Mouse (Mus musculus) hindbrain, embryonic 14.5 days (tissue): ENCODE results near the gene Rabac1. TPM values are rescaled to one million over a fixed set of nuclear protein-coding genes. Genes with fewer than 3 reads are reported as not detected.

Source experiments
- microRNA-seq: library from miRNA; unstranded; fragments of <30 nt; microRNA quantifications from one replicate; pipeline ENCODE4, GENCODE M21; 2016
- polyA plus RNA-seq: library from polyadenylated mRNA; unstranded; fragments of >200 nt; fragmentation: Nextera tagmentation; extraction: Ambion mirVana; gene quantifications from 2 replicates; pipeline ENCODE4 v1.2.1, GENCODE M21; 2014

Gene Rabac1
- polyA plus RNA-seq, 1 experiment from 2014 or later = 331 TPM

Small RNA genes lying within 50 kb of the gene (microRNA-seq; reads per million reads assigned to microRNA genes)
- gene Mir7046 = 0.48 reads per million
- gene Mir7047 = 2.9 reads per million, percentile 11 among the genes with 10 or more reads in this experiment

Other genes with a start within 250 kb of the Rabac1 start
- gene Gm4763, start 245.8 kb downstream of the Rabac1 start, polyA plus RNA-seq = not detected in 2 replicates
- gene Cd177, start 212.4 kb downstream of the Rabac1 start, polyA plus RNA-seq = 0.11 and 0.35 TPM in 2 replicates
- 0.41 TPM in 1 of 2 replicates, not detected in the other for gene Ceacam10, start 195.5 kb downstream of the Rabac1 start, polyA plus RNA-seq
- gene Gm9844, start 110.5 kb downstream of the Rabac1 start, polyA plus RNA-seq = 36.2 and 37.5 TPM in 2 replicates
- gene Lypd4, start 102.8 kb downstream of the Rabac1 start, polyA plus RNA-seq = 0.27 TPM in 1 of 2 replicates, not detected in the other
- gene Dmrtc2, start 102.7 kb downstream of the Rabac1 start, polyA plus RNA-seq = 0.16 and 0.17 TPM in 2 replicates
- 1,197 and 1,586 TPM in 2 replicates for gene Rps19, start 88.4 kb downstream of the Rabac1 start, polyA plus RNA-seq
- gene Cd79a, start 75.4 kb downstream of the Rabac1 start, polyA plus RNA-seq = 0.13 and 0.33 TPM in 2 replicates
- 58.4 and 58.6 TPM in 2 replicates for gene Arhgef1, start 69.8 kb downstream of the Rabac1 start, polyA plus RNA-seq
- gene Gm4881, start 28.3 kb downstream of the Rabac1 start, polyA plus RNA-seq = 5.9 and 6.6 TPM in 2 replicates
- gene Atp1a3, start 33.2 kb upstream of the Rabac1 start, polyA plus RNA-seq = 404 and 524 TPM in 2 replicates
- gene Grik5, start 99.6 kb upstream of the Rabac1 start, polyA plus RNA-seq = 21.0 and 22.5 TPM in 2 replicates
- gene Zfp574, start 99.8 kb upstream of the Rabac1 start, polyA plus RNA-seq = 29.3 and 29.4 TPM in 2 replicates
- gene Pou2f2, start 207.0 kb upstream of the Rabac1 start, polyA plus RNA-seq = 31.8 and 32.5 TPM in 2 replicates
- 13.8 and 14.9 TPM in 2 replicates for gene Dedd2, start 247.9 kb upstream of the Rabac1 start, polyA plus RNA-seq
- gene Zfp526, start 248.7 kb upstream of the Rabac1 start, polyA plus RNA-seq = 2.4 and 2.5 TPM in 2 replicates